Mouse (Mus musculus) midbrain, postnatal 0 days (tissue): Measurements from ENCODE around the gene Srm. TPM values are rescaled to one million over a fixed set of nuclear protein-coding genes. Genes with fewer than 3 reads are reported as not detected.

Experiments
- ATAC-seq: fragments of 200-750 bp; cut with Nextera tagmentation; 2 replicates; pipeline ENCODE4 v1.8.0; 2017; ENCODE audit warnings: moderate number of reproducible peaks, mild to moderate bottlenecking, moderate TSS enrichment, moderate library complexity; ENCODE audit not compliant: low FRiP score
- DNase-seq: peaks from one replicate; pipeline ENCODE4 v3.0.0-alpha.2; 2015; ENCODE audit warnings: low spot score
- H3K27ac ChIP-seq: fragments of 300-500 bp; sonication (generic); 2 replicates; pipeline ENCODE4 v1.5.1; 2014; ENCODE audit warnings: low read depth, mild to moderate bottlenecking, low read length, mixed read lengths
- H3K27me3 ChIP-seq: fragments of 300-500 bp; sonication (generic); 2 replicates; pipeline ENCODE4 v1.6.1; 2014; ENCODE audit warnings: low read length, control low read depth, mixed read lengths; ENCODE audit not compliant: insufficient read depth
- H3K36me3 ChIP-seq: fragments of 300-500 bp; sonication (generic); 2 replicates; pipeline ENCODE4 v1.6.1; 2014; ENCODE audit warnings: low read length, control low read depth, mixed read lengths; ENCODE audit not compliant: insufficient read depth
- H3K4me1 ChIP-seq: fragments of 300-500 bp; sonication (generic); 2 replicates; pipeline ENCODE4 v1.6.1; 2014; ENCODE audit warnings: mild to moderate bottlenecking, control low read depth, antibody characterized with exemption, low read length, mixed read lengths; ENCODE audit not compliant: insufficient read depth
- H3K4me2 ChIP-seq: fragments of 300-500 bp; sonication (generic); 2 replicates; pipeline ENCODE4 v1.6.1; 2014; ENCODE audit warnings: low read depth, mild to moderate bottlenecking, low read length, mixed read lengths; ENCODE audit not compliant: poor library complexity, severe bottlenecking
- H3K4me3 ChIP-seq: fragments of 300-500 bp; sonication (generic); 2 replicates; pipeline ENCODE4 v1.5.1; 2014; ENCODE audit warnings: low read depth, mild to moderate bottlenecking, low read length, moderate library complexity
- H3K9ac ChIP-seq: fragments of 300-500 bp; sonication (generic); replicated peaks from 2 replicates; pipeline ENCODE4 v1.6.1; 2014; ENCODE audit warnings: mild to moderate bottlenecking, low read length, moderate library complexity, mixed read lengths; ENCODE audit not compliant: poor library complexity, severe bottlenecking
- H3K9me3 ChIP-seq: fragments of 300-500 bp; sonication (generic); 2 replicates; pipeline ENCODE4 v1.6.1; 2016; ENCODE audit warnings: low read length, control low read depth
- CTCF ChIP-seq: IDR thresholded peaks from 2 replicates; pipeline ENCODE4 v1.5.1; 2016; ENCODE audit warnings: antibody characterized with exemption, mild to moderate bottlenecking
- WGBS: fragments of 180-500 bp; shearing (Covaris S2); extraction: QIAGEN DNeasy Blood & Tissue Kit; methylation state at CpG from one replicate; pipeline ENCODE4 v1.1.7; 2014; 5-methylcytosine and 5-hydroxymethylcytosine counted together
- polyA plus RNA-seq: library from polyadenylated mRNA; unstranded; fragments of >200 nt; fragmentation: Nextera tagmentation; extraction: Ambion mirVana; gene quantifications from 2 replicates; pipeline ENCODE4 v1.2.1, GENCODE M21; 2015
- total RNA-seq: library from RNA; depleted of rRNA; stranded (reverse); fragments of >200 nt; gene quantifications from 2 replicates; pipeline ENCODE4 v1.2.3, GENCODE M21; 2014; rRNA removed

Gene Srm
- total and polyA plus RNA-seq, 2 experiments from 2014 or later = 74.9 to 148 TPM

DNA sequence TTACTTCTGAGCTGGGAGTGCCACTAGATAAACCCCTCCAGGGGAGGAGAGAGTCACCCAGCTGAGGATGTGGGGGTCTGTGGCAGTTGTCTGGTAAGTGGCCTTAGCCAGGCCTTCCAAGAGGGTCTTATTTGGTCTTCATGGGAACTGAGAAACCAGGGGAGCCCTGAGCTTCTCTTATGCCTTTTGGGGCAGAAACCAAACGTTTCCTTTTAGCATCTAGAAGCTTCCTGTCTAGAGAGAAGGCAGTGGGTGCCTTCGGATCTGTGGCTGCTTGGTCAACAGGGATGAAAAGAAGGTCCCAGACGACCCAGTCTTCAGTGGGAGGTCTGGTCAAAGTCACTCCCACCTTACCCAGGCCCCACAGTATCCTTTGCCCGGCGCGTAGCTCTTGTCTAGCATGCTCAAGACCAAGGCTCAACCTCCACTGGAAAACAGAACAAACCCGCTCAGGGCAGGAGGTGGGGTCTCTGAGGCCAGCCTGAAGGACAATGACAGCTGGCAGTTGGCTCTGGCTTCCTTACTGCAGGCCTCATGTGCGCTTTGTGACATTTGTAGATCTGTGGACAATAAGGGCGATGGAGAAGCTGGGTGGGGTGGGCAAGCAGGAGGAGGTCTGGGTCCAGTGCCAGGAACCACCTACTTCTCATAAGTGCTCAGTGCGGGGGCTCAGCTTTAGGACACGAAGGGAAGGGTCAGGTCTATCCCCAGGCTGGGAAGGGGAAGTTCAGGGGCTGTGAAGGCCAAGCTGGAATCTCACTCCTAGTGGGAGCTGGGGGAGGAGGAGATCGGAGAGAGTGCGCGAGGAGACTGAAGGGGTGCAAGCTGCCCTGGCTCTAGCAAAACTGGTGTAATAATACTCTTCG, 52.2 kb downstream of the Srm start, which contains the start of gene Gm572:
Gene Gm572, plus strand, starts transcription at position 27 of the 866 bp plus-strand sequence.
- H3K9ac ChIP-seq = no peak within 1 kb of the TSS
- peak within 1 kb of the TSS; percentile 32 for H3K4me2 ChIP-seq
- H3K27ac ChIP-seq = no peak within 1 kb of the TSS
- H3K4me1 ChIP-seq = no peaks in the 10 kb centered on the region
- H3K27me3 ChIP-seq = no peaks in the 10 kb centered on the region
- DNase-seq = no peak
- ATAC-seq = no peak
- no peaks in the 10 kb centered on the region for H3K9me3 ChIP-seq
- no peak within 1 kb of the TSS for H3K4me3 ChIP-seq
- 70% methylated on average over 15 of the region's 15 CpGs for WGBS
- H3K36me3 ChIP-seq = no peaks in the 10 kb centered on the region
- TF ChIP-seq CTCF = no peak

DNA sequence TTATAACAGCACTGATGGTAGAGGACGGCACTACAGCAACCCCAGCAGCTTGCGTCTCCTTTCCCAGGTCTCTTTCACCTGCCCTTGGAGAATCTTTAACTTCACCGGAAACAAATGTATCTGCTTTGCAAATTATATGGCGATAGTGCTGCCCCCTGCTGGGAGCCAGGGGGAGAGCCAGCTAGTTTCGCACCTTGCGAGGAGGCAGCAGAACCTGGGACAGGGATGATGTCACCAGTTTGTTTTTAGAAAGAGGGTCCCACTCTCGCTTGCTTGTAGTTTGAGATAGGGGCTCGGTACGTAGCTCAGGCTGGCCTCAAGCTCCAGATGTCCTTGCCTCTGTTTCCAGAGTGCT, 52.8 kb downstream of the Srm start:
- peak overlapping the region; percentile 32 for H3K4me2 ChIP-seq
- H3K4me1 ChIP-seq = no peaks in the 10 kb centered on the region
- H3K36me3 ChIP-seq = no peaks in the 10 kb centered on the region
- TF ChIP-seq CTCF = peak; percentile 81
- H3K4me3 ChIP-seq = no peak overlapping the region
- H3K27ac ChIP-seq = no peak overlapping the region
- H3K9me3 ChIP-seq = no peaks in the 10 kb centered on the region
- peak; percentile 44 for DNase-seq
- no peaks in the 10 kb centered on the region for H3K27me3 ChIP-seq
- WGBS = 4% methylated on average over 9 of the region's 9 CpGs
- no peak overlapping the region for H3K9ac ChIP-seq
- no peak for ATAC-seq

Other genes with a start within 250 kb of the Srm start
- gene Ubiad1, start 146.7 kb upstream of the Srm start, total RNA-seq = 16.0 and 19.8 TPM in 2 replicates
- 12.7 and 14.6 TPM in 2 replicates for gene Ubiad1, start 146.7 kb upstream of the Srm start, polyA plus RNA-seq
- 54.5 and 59.6 TPM in 2 replicates for gene Mtor, start 142.9 kb upstream of the Srm start, total RNA-seq
- 24.3 and 27.8 TPM in 2 replicates for gene Mtor, start 142.9 kb upstream of the Srm start, polyA plus RNA-seq
- 0.09 and 0.11 TPM in 2 replicates for gene Angptl7, start 91.0 kb upstream of the Srm start, total RNA-seq
- gene Angptl7, start 91.0 kb upstream of the Srm start, polyA plus RNA-seq = 0.25 and 0.36 TPM in 2 replicates
- gene Exosc10, start 33.1 kb upstream of the Srm start, total RNA-seq = 70.8 and 73.3 TPM in 2 replicates
- 77.1 and 78.8 TPM in 2 replicates for gene Exosc10, start 33.1 kb upstream of the Srm start, polyA plus RNA-seq
- 0.33 and 0.42 TPM in 2 replicates for gene Masp2, start 11.1 kb downstream of the Srm start, total RNA-seq
- 0.55 TPM in 1 of 2 replicates, not detected in the other for gene Masp2, start 11.1 kb downstream of the Srm start, polyA plus RNA-seq
- gene Tardbp, start 35.5 kb downstream of the Srm start, total RNA-seq = 94.0 and 98.7 TPM in 2 replicates
- gene Tardbp, start 35.5 kb downstream of the Srm start, polyA plus RNA-seq = 80.7 and 94.6 TPM in 2 replicates
- 0.44 TPM in 1 of 2 replicates, not detected in the other for gene Gm572, start 51.8 kb downstream of the Srm start, total RNA-seq
- not detected in 2 replicates for gene Gm572, start 51.8 kb downstream of the Srm start, polyA plus RNA-seq
- gene Casz1, start 212.9 kb downstream of the Srm start, total RNA-seq = 3.7 and 4.0 TPM in 2 replicates
- 2.0 TPM in 2 replicates for gene Casz1, start 212.9 kb downstream of the Srm start, polyA plus RNA-seq